Mouse (Mus musculus) heart, postnatal 36 days (tissue): ENCODE data around the gene Stim1. TPM values are rescaled to one million over a fixed set of nuclear protein-coding genes. Genes with fewer than 3 reads are reported as not detected.

Source experiments
- DNase-seq, 2 experiments: peaks; one replicate each; pipeline ENCODE4 v3.0.0; 2021 to 2022
- intact Hi-C: fragments of 180-260 bp; cut with DNase I; formaldehyde crosslinking; loops from one replicate; pipeline ENCODE4 v1.15.1; 2025
- total RNA-seq, 2 experiments: library from RNA; stranded (reverse); gene quantifications; 2 replicates each; pipeline ENCODE4 v1.2.3; 2021

Gene Stim1
- total RNA-seq, 2 experiments from 2014 or later = 21.8 to 29.7 TPM

- intact Hi-C loops = loop anchor here (1.0 to 5.0 kb wide), 3 partner anchors 151 to 225 kb away; partner anchors contain the start of gene Stim1
- DNase-seq = peak; percentile 32 to 48
Measured at GRCm38 (mm10) chr7:102417398-102417797, 149.8 kb downstream of the Stim1 start.

GRCm38 (mm10) chr7:102422036-102422435, 154.4 kb downstream of the Stim1 start:
- DNase-seq = no peak
- intact Hi-C loops = no loop called here

DNA sequence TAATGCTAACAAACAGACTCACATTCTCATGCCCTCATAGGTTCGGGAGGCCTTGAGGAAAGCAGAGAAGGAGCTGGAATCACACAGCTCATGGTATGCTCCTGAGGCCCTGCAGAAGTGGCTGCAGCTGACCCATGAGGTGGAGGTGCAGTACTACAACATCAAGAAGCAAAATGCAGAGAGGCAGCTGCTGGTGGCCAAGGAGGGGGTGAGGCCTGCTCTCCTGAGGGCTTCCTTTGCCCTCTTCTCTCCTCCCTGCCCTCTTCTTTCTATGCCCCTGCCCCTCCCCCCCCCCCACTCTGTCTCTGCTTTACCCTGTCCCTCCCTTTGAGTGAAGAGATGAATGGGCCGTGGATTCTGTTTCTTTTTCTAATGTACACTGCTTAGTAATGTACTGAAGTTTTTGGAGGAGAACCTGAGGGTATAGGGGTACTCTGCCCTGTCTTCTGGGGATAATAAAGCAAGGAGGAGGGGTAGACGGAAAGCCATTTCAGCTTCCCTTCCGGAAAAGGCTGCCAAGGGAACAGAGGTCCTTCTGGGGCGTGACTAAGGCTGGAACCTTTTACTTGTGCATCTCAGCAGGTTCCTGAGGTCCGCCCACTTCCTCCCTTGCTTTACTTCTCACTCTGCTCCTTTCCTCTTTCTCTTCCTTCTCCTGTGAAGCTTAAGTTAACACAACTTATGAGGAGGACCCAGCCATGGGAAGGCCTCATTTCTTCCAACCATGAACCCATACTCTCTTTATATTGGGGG, 158.5 kb downstream of the Stim1 start:
- intact Hi-C loops = no loop called here
- no peak for DNase-seq

DNA sequence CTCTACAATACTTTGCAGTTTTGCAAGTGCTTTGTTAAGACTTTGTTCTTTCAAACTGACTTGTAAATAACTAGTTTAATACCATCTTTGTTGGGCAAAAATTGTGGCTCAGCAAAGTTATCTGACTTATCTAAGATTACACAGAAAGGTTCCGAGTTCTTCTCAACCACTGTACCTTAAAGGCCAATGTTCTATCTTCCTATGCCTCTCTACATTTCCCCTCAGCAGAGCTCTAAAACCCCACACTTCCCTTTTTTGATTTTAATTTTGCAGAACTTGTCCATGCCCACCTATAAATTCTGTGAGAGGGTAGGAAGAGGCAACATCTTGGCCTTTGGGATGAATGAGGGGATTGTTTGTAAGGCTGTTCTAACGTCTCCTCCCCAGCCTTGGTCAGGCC, 166.7 kb downstream of the Stim1 start:
- intact Hi-C loops = no loop called here
- no peak for DNase-seq

- no peak for DNase-seq
- intact Hi-C loops = no loop called here
Measured at GRCm38 (mm10) chr7:102440822-102441656, 173.4 kb downstream of the Stim1 start.

DNA sequence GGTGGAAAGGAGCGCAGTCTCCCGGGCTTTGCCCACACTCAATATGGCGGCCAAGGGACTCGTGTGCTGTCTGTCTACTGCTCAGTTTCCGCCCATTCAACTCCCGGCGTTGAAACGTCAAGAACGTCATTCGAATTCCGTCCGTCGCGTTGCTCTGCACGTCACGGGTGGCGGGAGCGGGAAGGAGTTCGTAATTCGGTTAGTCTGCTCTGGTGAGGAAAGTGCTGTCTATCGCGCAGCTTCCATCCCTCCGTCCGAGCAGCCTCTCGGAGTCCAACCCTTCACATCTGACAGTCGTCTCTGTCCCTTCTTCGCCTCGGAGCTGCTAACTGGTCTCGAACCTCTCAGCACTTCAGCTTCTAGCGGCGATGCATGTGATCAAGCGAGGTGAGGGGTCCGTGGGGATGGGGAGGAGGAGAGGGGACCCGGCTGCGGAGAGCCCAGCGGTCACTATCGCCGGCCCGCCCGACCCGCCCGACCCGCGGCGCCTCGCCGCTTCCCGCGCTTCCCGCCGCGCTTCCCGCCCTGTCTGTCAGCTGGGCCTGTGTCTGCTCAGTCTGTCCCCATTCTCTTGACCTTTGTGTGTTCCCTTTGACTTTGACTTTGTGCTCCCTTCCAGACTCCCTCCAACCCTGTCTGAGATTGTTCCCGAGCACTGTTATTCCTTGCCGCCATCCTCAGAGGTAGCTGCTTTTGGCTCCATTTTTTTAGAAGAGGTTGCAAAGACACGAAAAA, 174.2 kb downstream of the Stim1 start, which contains the start of gene Rrm1:
Gene Rrm1 (plus strand): TSS at position 39 of the 735 bp plus-strand sequence.
- intact Hi-C loops = no loop called here
- peak; percentile 91 to 94 for DNase-seq

GRCm38 (mm10) chr7:102442432-102442831, 174.8 kb downstream of the Stim1 start:
- no peak for DNase-seq
- intact Hi-C loops = no loop called here

DNA sequence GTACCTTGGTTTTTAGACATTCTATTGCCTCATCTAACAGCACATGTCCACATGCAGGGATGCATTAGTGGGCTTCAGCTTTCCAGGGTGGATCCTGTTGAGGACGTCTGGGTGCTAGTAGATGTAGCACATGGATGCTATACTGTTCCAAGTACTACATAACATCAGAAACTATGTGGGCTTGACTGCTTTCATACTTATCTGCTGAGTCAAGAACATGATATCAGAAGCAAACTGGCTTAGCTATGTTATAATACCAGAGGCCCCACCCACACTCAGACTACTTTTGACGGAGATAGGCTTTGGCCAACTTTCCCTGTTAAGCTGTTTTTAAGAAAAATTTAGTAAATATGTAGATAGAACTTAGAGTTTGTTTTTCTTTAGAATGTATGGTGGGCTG, 176.7 kb downstream of the Stim1 start:
- intact Hi-C loops = no loop called here
- DNase-seq = no peak

GRCm38 (mm10) chr7:102446438-102446837, 178.8 kb downstream of the Stim1 start:
- intact Hi-C loops = no loop called here
- DNase-seq = no peak

- intact Hi-C loops = no loop called here
- no peak for DNase-seq
Measured at GRCm38 (mm10) chr7:102458618-102459380, 191.2 kb downstream of the Stim1 start.

DNA sequence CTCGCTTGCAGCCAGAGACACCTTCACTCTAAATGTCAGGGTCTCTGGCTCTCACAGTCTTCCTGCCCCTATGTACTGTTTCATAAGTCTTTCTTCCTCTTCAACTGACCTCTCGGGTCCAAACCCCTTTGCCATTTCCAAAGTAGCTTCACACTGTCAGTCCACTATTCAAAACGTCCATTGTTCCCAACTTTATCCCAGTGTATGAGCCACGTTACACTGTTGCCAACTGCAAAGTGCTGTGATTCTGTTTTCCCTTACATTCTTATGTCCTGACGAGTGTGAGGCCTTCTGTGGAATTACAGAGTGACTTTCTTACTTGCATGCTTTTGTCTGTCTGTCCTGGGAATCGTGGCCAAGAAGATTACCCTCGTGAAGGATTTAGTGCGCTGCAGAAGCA, 200.0 kb downstream of the Stim1 start:
- DNase-seq = no peak

GRCm38 (mm10) chr7:102472675-102473074, 205.1 kb downstream of the Stim1 start:
- intact Hi-C loops = no loop called here
- DNase-seq = no peak

More for the DNA sequence above, 200.0 kb downstream of the Stim1 start:
- intact Hi-C loops = no loop called here

DNA sequence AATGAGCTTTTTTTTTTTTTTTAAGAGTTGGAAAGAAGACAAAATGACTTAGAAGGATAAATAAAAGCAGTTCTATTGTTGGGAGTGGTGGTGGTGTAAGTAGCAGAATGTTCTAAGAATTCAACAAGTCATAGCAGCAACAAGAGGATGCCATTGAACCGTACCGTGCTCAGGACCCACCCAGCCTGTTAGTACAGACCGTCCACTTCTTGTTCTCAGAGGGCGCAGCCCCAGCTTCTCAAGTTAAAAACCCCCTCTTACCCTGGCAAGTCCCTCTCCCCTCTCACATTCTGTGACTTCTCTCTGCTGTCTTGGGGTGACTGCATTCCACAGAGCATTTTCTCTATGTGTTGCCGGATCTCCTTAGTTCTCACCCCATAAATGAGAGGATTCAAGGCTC, 209.0 kb downstream of the Stim1 start:
- DNase-seq = no peak
- intact Hi-C loops = no loop called here

DNA sequence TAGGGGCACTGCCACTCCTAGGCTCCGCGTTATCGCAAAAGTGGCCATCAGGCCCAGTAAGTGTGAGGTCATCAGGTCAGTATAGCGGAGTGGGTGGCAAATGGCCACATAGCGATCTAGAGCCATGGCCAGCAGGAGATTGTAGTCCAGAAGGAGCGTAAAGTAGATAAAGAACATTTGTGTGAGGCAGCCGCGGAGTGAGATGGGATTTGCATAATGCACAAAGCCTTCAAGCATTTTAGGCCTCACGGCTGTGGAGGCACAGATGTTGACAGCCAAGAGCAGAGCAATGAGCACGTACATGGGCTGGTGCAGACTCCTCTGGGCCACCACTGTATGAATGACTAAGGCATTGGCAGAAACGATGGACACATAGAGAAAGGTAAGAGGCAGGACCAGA, 209.8 kb downstream of the Stim1 start:
- no peak for DNase-seq
- intact Hi-C loops = no loop called here

GRCm38 (mm10) chr7:102478425-102478824, 210.8 kb downstream of the Stim1 start:
- intact Hi-C loops = no loop called here
- no peak for DNase-seq

DNA sequence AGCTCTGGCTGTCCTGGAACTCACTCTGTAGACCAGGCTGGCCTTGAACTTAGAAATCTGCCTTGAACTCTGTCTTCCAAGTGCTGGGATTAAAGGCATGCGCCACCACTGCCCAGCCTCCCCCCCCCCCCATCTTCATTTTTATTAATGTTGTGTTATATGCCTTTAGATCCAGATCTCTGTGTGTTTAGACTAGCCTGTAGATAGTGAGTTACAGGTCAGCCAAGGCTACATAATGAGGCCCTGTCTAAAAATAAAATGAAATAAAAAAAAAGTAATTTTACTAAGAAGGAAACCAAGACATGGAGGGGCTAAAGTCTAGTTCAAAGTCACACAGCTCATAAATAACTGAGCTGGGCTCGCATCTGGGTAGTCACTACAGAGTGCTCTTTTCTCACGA, 211.3 kb downstream of the Stim1 start:
- intact Hi-C loops = no loop called here
- no peak for DNase-seq

DNA sequence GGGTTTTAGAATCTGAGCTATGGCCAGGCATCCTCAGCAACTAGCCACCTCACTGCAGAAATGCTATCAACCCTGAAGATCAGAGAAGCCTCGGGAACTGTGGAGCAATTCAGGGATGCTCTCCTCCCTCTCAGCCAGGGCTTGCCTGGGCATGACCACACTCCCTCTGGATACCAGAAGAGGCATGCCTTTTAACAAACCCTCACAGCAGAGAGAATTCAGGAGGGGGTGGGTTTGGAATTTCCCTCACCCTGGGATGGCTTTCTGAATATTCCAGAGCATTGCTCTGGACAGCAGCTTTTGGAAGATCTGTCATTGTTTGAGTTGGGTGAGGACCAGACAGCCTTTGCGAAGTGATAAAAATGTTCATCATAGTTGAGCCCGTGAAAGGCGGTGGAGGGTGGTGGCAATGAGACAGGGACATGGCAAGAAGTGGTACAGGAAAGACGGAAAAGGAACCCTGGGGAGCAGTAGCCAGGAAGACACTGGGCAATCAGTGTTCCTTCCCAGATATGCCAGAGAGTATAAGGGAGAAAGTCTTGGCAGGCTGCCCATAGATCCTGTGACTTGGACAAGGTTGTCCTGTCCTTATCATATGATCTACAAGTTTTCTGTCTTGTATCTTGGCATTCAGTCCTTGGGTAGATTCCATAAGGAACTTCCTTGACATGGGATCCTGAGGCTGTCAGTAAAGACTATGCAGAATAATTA, 211.9 kb downstream of the Stim1 start:
- intact Hi-C loops = no loop called here
- no peak for DNase-seq

DNA sequence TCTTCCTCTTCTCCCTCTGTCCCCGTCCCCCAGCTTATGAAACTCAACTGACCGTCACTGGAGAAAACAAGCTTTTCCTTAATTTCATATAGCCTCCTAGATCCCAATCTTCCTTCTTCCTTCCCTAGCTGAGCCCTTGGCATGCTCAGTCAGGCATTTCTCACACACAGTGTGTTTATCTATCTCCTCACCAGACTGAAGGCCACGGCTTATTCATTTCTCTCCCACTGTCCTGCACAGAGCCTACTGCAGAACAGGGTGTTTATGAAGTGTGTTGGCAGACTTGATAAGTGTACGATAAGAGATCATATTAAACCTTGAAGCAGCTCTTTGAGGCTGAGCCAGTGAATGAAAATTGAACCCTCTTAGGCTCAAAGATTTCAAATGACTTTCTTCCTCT, 213.2 kb downstream of the Stim1 start:
- no peak for DNase-seq
- intact Hi-C loops = no loop called here

DNA sequence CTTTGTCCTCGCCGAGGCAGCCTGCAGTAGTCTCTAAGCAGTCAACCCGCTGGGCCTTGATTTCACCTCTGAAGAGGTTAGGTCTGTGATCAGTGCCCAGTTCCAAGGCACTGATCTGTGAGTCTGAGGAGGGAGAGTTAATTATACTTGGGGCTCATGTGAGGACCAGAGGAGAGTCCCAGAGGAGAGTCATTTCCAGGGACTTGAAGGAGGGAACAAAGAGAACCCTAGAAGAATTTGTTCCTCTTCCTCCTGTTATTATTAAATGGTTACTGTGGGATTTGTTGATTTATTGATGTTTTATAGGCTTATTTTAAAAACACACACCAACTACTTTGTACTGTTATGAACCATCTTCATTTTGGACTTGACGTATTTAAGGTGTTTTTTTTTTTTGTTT, 214.0 kb downstream of the Stim1 start, which contains the start of gene Olfr543:
Gene Olfr543 (minus strand): TSS at position 101 of the 400 bp plus-strand sequence.
- intact Hi-C loops = no loop called here

DNA sequence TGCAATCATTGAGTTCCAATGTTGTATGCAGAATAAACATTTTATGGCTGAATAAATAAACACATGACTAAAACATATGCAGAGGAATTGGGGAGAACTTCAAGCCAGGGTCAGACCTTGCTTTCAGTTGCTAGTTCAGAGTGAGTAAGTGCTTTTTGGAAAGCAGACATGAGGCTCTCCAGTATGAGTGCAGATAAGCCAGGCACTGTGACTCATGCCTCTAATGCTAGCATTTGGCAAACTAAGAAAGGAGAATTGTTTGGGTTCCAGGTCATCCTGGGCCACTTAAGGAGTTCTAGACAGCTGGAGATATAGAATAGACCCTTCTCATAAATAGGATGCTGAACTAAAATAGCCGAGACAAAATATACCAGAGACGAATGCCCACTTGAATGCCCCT, 216.1 kb downstream of the Stim1 start:
- intact Hi-C loops = no loop called here

More for the DNA sequence above, 214.0 kb downstream of the Stim1 start, which contains the start of gene Olfr543:
- no peak for DNase-seq

More for the DNA sequence above, 216.1 kb downstream of the Stim1 start:
- DNase-seq = no peak
